Mouse (Mus musculus) C2C12 (cell line): ENCODE data around the gene Adora2b.

Experiments used
- CEBPB ChIP-seq: IDR thresholded peaks from one replicate; pipeline ENCODE4 v1.6.1; 2011; ENCODE audit warnings: low read depth, mild to moderate bottlenecking, control low read depth, moderate library complexity
- CTCF ChIP-seq: IDR thresholded peaks from one replicate; pipeline ENCODE4 v1.5.1; 2011; ENCODE audit not compliant: control insufficient read depth, insufficient read depth, insufficient read length
- FOSL1 ChIP-seq: IDR thresholded peaks from one replicate; pipeline ENCODE4 v1.8.0; 2011; ENCODE audit warnings: mild to moderate bottlenecking, low read length; ENCODE audit not compliant: poor library complexity, insufficient read depth, severe bottlenecking
- MAX ChIP-seq: IDR thresholded peaks from one replicate; pipeline ENCODE4 v1.6.1; 2011; ENCODE audit warnings: mild to moderate bottlenecking, control low read depth
- MYOD1 ChIP-seq: IDR thresholded peaks from one replicate; pipeline ENCODE4 v1.6.1; 2011; ENCODE audit warnings: low read depth; ENCODE audit not compliant: control insufficient read depth, insufficient read length
- MYOG ChIP-seq: IDR thresholded peaks from one replicate; pipeline ENCODE4 v1.6.1; 2011; ENCODE audit not compliant: control insufficient read depth, insufficient read length; ENCODE audit errors: extremely low read depth
- USF1 ChIP-seq: IDR thresholded peaks from one replicate; pipeline ENCODE4 v1.6.1; 2011; ENCODE audit warnings: low read depth, mild to moderate bottlenecking, control low read depth, moderate library complexity

DNA sequence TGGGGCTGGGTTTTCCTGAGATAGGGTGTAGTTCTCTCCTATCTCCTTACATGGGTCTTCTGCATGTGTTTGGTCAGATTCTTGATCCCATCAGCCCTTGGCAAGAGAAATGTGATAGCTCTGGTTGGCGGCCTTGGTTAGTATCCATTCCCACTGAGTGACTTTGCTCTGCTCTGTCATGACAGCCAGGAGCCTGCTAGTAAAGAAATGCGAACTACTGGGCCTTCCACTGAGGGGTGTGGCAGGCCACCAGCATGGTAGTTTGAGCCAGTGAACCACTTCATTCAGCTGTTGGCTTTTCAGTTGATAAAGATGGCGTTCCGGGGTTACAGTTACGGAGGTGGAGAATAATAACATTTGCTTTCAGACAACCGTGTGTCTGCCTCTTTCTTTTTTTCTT, 50.1 kb downstream of the Adora2b start:
- TF ChIP-seq USF1 (no peak), CTCF (no peak), FOSL1 (no peak), MAX (no peak), MYOD1 (no peak), MYOG (no peak), CEBPB (no peak)
